Mouse (Mus musculus): ENCODE results near the gene Cyp2r1. TPM values are rescaled to one million over a fixed set of nuclear protein-coding genes. Genes with fewer than 3 reads are reported as not detected.
"Not testable (repeated sequence)": the region's sequence is repeated elsewhere in the genome, so short reads cannot be mapped to it uniquely, and the experiment has no call there.

Gene Cyp2r1
- under 1 TPM; 0.45 to 0.47 TPM for total RNA-seq (2021)
- long read RNA-seq, experiment 1 = 0 reads
- long read RNA-seq, experiment 2 = 0 reads

DNA sequence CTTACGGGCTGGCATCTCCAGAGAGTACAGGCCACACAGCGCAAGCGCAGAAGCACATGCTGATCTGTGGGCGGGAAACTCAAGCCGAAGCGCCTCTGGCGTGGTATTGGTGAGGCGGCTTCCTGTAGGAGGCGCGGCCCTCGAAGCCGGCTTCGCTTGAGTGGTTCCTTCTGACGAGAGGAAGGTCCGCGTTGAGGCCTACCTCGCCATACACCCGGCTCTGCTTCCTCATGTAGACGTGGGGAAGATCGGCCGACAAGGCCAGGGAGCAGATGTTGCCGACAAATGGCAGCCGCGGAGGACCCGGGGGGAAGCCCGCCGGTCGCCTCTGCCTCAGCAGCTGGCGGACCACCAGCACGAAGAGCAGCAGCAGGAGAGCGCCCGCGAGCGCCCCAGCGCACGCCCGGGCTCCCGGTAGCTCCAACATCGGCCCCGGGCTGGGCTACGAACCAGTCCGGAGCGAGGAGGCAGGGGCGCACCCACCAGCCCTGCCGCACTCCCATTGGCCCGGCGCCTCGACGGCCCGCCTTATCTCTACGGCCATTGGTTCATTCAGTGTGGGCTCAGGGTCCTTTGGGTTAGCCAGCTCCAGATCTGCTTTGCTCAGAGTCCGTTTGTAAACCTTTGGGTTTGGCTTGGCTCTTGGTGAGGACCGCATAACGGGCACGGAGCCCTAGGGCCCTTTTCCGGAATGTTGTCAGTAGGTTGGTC is at the start of gene Cyp2r1:
Gene Cyp2r1 (minus strand): TSS at position 442 of the 711 bp plus-strand sequence.
- intact Hi-C loops (cut with DNase I; ENCODE audit: low total_unique reads) = no loop called here
- peak; percentile 88 for DNase-seq

GRCm38 (mm10) chr7:114594391-114594790 is 31.6 kb upstream of the Cyp2r1 start:
- intact Hi-C loops (cut with DNase I; ENCODE audit: low total_unique reads); DNase-seq: not testable (repeated sequence)

DNA sequence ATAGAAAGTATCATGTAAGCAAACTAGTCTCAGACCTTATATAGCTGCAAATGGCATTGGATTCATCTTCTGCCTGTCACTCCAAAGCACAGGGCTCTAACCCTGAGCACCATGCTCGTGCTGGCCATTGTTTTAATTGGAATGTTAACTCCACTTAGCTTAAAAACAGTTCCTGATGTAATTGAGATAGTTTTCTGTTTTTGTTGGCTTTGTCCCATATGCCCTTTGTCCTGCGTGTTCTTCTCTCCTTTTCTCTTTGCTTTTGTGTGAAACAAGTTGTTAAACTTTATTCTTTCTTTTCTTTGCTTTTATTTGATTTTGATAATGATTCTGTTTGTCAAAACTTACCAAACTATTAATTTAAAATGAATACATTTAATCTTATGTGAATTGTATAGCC is 19.7 kb upstream of the Cyp2r1 start:
- DNase-seq = no peak

GRCm38 (mm10) chr7:114581200-114581599 is 18.4 kb upstream of the Cyp2r1 start:
- intact Hi-C loops (cut with DNase I; ENCODE audit: low total_unique reads) = no loop called here
- no peak for DNase-seq

More for the DNA sequence above, 19.7 kb upstream of the Cyp2r1 start:
- intact Hi-C loops (cut with DNase I; ENCODE audit: low total_unique reads) = no loop called here

DNA sequence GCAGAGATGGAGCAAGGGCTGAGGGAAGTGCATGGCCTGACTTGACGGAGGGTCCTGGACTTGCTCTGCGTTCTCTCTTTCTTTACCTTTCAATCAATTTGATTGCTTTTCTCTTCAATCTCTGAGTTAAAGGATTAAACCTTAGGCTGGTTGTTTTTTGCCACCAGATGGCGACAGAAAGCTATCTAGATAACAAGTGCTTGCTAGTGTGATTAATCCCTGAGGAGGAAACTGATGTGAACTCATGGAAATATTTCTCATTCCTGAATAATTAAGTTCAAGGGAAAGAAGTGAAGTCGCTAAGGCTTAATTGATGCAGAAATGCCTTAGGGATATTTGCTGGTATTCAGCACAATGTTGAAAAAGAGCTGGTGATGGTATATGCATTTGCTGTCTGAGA is 17.7 kb upstream of the Cyp2r1 start:
- intact Hi-C loops (cut with DNase I; ENCODE audit: low total_unique reads) = no loop called here
- DNase-seq = peak; percentile 20

DNA sequence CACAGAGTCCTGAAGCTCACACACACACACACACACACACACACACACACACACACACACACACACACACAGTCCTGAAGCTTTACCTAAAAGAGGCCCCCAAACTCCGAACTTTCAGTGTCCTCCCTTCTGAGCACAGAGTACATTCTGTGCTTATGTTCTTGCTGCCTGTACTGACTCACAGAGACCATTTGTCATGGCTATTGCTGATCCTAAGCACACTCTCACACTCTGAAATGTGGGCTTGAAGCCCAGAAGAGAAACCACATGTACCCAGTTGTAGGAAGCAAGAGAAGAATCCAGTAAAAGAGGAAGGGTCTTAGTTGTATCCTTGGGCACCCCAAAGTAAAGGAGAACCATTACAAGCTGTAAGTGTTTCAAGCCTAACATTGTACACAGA is 14.9 kb upstream of the Cyp2r1 start:
- intact Hi-C loops (cut with DNase I; ENCODE audit: low total_unique reads) = loop anchor here (5.0 kb wide), 1 partner anchor 240 kb away; no protein-coding TSS in a partner anchor
- DNase-seq = no peak

DNA sequence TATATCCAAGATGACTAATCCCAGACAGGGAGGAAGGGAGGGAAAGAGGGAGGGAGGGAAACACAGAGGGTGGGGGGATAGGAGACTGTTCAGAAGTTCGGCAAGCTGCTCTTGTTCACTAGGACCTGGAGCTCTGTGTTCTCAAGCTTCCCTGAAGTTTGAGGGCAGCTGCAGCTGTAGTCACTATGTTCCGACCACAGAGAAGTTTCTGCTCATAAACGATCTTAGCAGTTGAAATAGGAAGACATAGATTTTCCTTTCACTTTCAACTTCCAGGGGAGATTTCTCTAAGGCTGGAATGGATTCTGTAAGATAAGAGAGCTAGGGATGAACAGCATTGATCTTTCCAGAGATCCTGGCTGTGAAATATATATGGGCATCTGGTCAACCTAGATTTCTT is 14.2 kb upstream of the Cyp2r1 start:
- no peak for DNase-seq
- intact Hi-C loops (cut with DNase I; ENCODE audit: low total_unique reads) = loop anchor here (5.0 kb wide), 1 partner anchor 240 kb away; no protein-coding TSS in a partner anchor

- intact Hi-C loops (cut with DNase I; ENCODE audit: low total_unique reads); DNase-seq: not testable (repeated sequence)
Measured at GRCm38 (mm10) chr7:114573866-114574265, 11.1 kb upstream of the Cyp2r1 start.

DNA sequence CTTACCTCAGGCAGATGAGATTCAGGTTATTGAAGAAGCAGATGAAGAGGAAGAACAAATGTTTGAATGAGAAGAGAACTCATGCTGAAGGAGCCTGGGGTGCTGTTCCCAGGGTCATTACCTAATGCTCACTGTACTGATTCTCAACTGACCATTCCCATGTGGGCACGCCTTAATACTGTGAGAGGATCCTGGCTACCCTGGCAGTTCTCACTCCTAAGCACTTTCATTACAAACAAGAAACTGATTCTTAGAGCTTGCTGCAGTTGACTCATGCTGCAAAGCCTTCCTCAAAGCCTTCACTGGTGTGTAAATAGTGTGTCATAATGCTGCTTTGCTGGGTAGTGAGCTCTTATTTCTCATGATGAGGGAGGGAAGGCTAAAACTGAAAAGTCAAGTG is 26.6 kb downstream of the Cyp2r1 start:
- intact Hi-C loops (cut with DNase I; ENCODE audit: low total_unique reads) = no loop called here
- no peak for DNase-seq

DNA sequence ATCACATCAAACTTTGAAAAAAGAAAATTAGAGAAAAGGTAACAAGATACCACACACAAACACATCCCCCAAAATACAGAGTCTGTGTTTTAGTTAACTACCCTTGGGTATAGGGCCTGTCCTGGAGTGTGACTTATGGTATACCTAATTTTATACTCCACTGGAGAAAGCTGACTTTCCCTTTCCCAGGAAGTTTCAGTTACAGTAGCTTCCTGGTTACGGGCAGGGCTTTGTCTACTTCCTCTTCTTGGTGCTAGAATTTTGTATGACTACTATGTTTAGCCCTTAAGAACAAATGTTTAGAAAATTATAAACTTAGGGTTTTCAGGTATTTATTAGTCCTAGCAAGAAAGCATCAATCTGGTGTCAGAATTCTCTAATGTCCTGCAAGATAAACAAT is 36.5 kb downstream of the Cyp2r1 start:
- intact Hi-C loops (cut with DNase I; ENCODE audit: low total_unique reads) = no loop called here
- no peak for DNase-seq

DNA sequence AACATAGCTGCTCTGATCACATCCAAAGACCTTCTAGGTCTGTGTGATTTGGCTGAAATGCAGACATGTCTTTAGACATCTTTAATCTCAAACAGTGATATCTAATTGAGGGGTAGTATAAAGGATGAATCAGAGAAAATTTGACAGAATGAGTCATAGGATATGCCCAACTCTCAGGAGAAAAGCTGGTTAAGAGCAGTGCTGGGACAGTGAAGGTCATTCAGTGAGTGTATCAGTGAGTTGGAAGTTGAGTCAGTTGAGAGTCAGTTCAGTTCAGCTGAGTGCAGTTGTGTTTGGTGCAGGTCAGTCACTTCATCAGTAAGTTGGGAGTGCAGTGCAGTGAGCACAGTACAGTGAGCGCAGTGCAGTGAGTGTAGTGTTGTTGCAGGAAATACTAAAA is 42.6 kb downstream of the Cyp2r1 start:
- intact Hi-C loops (cut with DNase I; ENCODE audit: low total_unique reads) = no loop called here
- no peak for DNase-seq

DNA sequence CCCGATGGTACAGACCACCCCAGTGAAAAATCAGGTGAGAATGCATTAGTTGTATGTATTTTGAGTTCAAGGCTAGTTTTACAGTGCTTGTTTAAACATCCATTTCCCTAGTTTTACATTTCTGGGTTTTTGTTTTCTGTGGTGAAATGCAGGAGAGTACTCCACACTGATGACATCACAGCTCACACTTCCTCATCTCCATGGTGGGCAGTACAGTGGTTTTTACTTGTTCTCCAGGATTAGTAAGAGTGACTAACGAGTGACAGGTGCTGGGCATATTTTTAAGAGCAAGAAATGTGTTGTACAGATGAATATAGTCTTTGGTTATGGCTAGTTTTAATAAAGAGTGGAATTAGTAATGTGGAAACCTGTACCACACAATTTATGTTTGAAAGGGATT is 53.9 kb downstream of the Cyp2r1 start:
- intact Hi-C loops (cut with DNase I; ENCODE audit: low total_unique reads) = no loop called here
- no peak for DNase-seq

Other genes starting within 250 kb of the Cyp2r1 start
- 1 to 10 TPM; 3.6 to 4.9 TPM for gene Pde3b, start 147.7 kb downstream of the Cyp2r1 start, total RNA-seq (2021)
- not detected for gene Calca, start 73.4 kb upstream of the Cyp2r1 start, total RNA-seq (2021)
- not detected for gene Calcb, start 155.7 kb upstream of the Cyp2r1 start, total RNA-seq (2021)
- gene Insc, start 180.7 kb upstream of the Cyp2r1 start, total RNA-seq (2021) = 1 to 10 TPM; 1.0 to 3.4 TPM